Mouse (Mus musculus) left cerebral cortex, adult 8-10 months (tissue): ENCODE measurements around the gene Nat14. TPM values are rescaled to one million over a fixed set of nuclear protein-coding genes. Genes with fewer than 3 reads are reported as not detected.
A peak's percentile ranks its signal among the peaks of the same experiment; 100 is the strongest.
"Not testable (repeated sequence)": the region's sequence is repeated elsewhere in the genome, so short reads cannot be mapped to it uniquely, and the experiment has no call there.

Source experiments
- DNase-seq, 2 experiments: peaks; one replicate each; pipeline ENCODE4 v3.0.0; 2022; ENCODE audit warnings: low spot score in 2 of 2
- total RNA-seq, 4 experiments: library from RNA; stranded (reverse); gene quantifications; 2 replicates each; pipeline ENCODE4 v1.2.4; 2022

Nat14 gene
- 100 to 1,000 TPM in 1 of 4 experiments, 10 to 100 TPM in 3; 94.7 to 100 (median 95.8) TPM for total RNA-seq

DNA sequence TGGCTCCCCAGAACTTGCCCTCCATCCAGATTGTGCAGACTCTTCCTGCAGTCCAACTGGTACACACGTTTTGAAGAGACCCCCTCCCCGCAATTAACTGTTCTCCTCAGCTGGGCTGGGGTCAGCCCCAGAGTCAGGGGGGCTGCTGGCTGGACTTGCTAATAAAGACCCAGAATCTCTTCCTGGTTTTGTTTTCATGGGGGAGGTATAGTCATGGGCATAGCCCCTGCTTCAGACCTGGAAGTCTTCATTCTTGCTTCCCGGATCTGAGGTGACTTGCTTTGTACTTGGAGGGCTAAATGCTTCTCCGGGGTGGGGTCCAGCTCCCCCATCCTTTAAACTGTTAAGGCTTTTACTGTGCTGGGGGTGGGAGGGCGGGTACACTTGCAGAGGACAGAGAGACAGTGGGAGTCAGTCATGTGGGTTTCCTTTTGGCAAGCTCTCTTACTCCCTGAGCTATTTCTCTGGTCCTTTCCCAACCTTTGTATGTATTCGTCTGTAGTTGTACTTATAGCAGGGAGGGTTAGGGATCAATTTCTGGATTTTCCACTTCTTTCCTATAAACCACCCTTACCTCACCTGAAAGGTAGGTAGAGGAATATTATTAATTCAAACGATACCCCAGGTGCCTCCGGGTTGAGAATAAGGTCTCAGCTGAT, at the start of gene Nat14:
Gene Nat14 (plus strand): TSS at position 205 of the 659 bp plus-strand sequence.
- no peak for DNase-seq

DNA sequence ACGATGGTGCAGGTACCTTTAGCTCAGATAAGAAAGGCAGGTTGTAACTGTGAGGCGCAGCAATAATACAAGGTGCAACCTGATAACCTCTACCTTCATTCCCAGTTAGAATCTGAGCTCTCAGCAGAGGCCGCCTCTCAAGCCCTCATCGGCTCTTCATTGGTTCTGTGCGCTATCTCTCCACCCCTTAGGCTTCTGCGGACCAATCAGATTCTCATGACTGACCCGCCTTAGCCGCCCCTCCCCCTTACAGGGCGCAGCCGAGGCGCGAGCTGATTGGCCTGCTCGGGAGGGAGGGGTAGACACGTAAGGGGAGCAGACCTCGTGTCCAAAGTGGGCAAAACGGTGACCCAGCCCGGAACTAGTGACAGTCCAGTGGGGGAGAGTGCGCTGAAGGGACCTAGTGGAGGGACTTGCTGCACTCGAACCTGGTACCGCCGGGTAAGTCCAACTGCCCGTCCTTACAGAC, 45.0 kb upstream of the Nat14 start, which contains the start of gene Isoc2a:
Gene Isoc2a (plus strand): TSS at position 401 of the 469 bp plus-strand sequence.
- DNase-seq = peak; percentile 58 to 89

DNA sequence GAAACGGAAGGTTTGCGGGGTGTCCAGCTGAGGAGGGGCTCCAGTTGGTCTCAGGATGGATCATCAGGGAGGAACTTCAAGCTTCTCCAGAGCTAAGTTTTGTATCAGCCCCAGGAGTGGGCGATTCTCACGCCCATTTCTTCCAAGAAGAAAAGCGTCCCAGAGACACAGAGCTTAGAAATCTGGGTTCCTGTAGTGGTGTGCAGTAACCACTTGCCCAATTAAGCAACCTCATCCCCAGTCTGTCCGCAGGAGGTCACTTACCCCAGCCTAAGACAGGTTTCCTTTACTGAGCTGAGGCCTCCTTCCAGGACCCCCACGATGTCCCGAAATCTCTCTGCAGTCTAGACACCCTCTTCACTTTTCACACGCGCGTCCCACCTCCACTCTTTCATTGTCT, 44.6 kb upstream of the Nat14 start:
- no peak for DNase-seq

DNA sequence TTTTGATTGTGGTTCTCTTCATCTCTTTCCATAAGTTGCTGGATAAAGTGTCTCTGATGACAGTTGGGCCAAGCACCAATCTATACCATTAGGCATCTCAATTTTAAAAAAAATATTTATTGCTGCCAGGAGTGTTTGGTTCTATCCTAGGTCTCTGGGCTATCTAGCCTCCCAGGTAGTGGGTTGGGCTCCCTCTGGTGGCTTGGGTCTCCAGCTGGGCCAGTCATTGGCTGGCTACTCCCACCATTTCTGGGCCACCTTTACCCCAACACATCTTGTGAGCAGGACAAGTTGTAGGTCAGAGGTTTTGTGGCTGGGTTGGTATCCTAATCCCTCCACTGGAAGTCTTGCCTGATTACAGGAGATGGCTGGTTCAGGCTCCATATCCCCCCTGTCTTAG, 43.6 kb upstream of the Nat14 start:
- DNase-seq = no peak

DNA sequence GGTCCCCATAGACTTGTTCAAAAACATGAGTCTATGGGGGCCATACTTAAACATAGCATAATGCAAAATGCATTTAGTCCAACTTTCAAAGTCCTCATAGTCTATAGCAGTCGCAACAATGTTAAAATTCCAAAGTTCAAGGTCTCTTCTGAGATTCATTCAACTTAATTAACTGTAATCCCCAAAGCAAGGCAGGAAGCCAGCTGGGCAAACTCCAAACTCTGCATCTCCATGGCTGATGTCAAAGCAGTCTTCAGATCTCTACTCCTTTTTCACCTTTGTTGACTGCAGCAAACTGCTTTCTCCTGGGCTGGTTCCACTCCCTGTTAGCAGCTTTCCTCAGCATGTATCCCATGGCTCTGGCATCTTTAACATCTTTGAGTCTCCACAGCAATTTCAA, 42.8 kb upstream of the Nat14 start:
- not testable (repeated sequence) for DNase-seq

DNA sequence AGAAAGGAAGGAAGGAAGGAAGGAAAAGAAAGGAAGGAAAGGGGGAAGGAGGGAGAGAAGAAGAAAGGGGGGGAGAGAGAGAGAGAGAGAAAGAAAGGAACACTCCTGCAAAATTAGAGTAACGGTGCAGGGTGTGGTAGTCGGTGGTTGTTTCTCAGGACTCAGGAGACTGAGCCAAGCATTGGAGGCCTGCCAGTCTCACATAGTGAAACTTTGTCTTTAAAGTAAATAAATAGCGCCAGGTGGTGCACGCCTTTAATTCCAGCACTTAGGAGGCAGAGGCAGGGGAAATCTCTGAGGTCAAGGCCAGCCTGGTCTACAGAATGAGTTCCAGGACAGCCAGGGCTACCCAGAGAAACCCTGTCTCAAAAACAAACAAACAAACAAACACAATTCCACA, 35.1 kb upstream of the Nat14 start:
- no peak for DNase-seq

DNA sequence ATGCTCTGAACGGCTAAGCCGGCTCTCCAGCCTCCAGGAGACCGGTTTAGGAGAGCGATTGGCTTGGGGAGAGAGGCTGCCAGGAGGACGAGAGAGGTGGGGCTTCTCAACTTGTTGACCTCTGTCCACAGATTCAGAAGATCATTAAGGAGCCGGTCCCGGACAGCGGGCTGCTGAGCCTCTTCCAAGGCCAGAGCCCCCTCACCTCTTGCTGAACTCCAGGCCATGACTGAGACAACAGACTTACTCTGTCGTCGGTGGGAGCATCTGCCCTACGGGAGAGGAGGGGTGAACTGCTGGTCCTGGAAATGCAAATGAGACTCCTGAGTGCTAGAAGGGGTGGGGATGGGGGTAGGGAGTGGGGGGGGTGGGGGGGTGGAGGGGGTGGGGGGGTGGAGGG, 26.6 kb upstream of the Nat14 start:
- no peak for DNase-seq

DNA sequence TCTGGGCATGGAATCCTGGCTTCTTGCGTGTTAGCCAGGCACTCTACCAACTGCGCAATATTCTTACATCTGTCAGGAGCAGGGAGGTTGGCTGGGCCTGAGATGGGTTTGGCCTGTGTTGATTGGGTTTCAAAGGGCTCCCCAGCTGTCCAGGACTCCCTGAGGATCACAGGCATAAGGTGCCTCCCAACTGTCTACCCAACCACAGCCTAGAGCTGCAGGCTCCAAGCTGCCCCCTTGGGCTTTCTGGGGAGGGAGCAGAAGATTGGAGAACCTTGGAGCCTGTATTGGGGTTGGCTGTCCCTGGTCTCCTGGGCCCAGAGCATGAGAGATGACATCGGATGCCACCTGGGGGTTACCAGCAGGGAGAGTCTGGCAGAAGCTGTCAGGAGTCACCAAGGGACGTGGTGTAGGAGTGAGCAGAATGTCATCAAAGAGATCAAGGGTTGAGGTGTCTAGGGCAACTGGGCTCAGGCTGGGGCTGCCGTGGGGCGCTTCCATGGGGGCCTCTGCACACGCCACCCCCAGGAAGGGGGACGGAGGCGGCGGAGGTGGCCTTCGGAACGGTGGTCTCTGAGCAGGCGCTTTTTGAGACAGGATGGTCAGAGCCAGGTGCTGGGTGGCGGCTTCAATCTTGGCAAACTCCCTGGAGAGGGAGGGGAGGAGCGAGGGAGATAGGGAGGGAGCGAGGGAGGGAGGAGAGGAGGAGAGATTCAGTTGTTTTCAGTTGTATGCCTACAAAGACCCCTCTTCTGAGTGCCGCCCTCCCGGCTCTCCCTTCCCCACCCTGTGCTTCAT, 22.8 kb upstream of the Nat14 start:
- no peak for DNase-seq

DNA sequence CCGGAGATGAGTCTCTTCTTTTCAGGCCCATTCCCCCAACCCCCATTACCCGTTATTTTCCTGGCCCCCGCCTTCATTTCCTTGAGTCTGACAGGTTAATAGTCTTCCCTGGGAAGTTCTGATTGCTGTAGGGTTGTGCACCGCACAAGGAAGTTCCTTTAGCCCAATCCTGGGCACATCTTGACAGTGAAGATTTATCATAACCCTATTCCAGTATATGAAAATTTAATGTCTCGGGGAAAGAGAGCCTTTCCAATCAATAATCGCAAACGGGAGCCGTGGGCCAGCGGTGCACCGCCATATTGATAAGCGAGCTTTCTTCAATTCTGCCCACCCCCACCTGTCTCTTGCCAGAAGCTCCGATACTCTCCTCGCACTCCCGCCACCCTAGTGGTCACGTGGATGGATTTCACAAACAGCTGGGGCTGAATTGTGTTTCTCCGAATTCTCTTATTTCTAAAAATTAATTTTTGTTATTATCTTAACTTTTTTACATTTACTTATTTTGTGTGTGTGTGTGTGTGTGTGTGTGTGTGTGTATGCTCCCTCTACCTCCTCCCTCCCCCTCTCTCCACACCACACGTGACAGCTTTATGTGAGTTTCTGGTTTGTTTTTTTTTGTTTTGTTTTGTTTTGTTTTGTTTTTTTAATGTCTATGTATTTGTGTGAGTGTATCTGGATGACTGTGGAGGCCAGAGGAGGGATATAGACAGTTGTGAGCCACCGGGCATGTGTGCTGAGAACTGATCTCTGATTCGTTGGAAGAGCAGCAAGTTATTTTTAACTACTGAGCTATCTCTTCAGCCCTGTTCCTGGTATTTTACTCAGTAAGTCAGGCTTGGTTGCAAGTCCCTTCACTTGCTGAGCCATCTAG, 21.9 kb upstream of the Nat14 start:
- no peak for DNase-seq

DNA sequence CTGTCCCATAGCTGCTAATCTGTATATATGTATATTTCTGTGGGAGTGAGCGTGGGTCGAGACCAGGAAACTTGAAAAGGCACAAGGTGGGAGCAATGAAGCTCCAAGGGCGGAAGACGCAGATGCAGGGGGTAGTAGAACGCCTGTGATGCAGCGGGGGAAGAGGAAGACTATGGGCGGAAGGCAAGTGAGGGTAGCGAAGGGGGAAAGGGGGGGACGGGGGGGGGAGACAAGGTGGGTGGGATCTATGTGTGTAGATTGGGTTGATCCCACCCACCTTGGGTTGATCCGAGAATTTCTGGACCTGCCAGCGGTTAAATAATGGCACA, 21.3 kb upstream of the Nat14 start:
- DNase-seq = no peak

DNA sequence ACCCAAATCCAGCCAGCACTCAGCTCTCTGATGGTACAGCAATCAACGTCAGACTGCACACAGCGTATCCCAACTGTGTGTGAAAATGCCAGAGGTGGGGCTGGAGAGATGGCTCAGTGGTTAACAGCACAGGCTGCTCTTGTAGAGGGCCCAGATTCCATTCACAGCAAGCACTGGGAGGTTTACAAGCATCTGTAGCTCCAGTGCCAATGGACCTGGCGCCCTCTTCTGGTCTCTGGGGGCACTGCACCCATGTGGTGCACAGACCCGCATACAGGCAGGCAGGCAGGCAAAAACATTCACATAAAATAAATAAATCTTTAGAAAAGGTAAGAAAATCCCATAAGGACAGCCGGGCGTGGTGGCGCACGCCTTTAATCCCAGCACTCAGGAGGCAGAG, 20.7 kb upstream of the Nat14 start:
- no peak for DNase-seq

DNA sequence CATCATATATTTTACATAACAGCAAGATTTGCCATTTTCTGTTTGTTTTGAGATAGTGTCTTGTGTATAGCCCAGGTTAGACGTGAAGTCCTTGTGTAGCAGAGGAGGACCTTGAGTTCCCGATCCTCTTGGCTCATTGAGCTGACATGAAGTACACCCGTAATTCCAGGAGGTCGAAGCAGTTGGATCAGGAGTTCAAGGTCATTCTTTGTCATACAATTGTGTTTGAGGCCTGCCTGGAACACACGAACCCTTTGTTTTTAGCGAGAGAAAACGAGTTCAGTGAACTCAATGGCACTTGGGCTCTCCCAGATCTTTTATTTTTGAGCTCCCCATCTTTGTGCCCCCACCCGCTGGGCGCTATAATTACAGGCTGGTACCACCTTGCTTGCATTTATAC, 19.4 kb upstream of the Nat14 start:
- no peak for DNase-seq

DNA sequence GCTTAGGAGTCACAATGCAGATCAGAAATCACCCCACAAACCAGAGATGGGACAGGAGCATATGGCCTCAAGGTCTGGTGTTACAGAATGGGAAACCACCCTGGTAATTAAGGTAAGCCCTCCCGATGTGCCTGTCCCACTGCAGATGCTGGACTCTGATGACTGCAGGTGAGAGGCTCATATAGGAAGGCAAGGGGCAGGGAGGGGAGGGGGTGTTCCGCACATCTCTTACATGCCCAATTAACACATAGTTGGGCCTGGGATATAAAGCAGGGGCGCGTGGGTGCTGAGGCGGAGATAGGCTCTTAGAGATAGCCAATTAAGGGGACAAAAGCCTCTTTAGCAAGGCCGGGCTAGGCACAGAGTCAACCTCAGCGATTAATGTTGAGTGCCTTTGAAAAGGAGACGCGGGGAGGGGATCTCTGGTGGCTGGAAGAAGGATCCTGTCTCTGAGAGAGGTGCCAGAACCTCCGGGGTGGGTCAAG, 15.3 kb upstream of the Nat14 start, which contains the start of gene Gm36210:
Gene Gm36210 (minus strand): TSS at position 51 of the 485 bp plus-strand sequence.
- DNase-seq = no peak

DNA sequence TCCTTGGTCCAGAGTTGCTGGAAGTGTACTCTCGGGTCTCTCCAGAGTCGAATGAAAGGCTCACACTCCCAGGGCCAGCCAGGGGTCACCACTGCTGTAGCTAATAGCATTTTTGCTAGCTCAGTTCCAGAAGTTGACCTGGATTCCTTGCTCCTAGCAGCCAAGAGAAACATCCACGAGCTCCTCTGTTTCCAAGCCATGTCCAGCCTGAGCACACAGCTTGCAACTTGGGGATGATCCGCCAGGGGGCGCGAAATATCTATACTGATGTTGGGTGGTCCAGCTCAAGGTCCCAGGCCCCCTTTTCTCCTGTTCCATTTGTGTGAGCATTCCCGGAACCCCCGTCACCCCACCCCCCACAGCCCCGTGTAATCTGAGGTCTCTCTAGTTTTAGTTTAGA, 10.3 kb upstream of the Nat14 start:
- no peak for DNase-seq

DNA sequence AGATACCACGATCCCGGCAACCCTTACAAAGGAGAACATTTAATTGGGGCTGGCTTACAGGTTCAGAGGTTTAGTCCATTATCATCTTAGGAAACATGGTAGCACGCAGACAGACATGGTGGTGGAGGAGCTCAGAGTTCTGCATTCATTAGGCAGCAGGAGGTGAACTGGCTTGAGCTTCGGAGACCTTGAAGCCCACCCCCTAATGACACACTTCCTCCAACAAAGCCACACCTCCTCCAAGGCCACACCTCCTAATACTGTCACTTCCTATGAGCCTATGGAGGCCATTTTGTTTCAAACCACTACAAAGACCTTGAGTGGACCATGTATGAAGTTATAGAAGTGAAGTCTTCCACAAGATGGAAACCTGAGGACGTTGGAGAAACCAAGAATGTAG, 9.6 kb upstream of the Nat14 start:
- DNase-seq = no peak

DNA sequence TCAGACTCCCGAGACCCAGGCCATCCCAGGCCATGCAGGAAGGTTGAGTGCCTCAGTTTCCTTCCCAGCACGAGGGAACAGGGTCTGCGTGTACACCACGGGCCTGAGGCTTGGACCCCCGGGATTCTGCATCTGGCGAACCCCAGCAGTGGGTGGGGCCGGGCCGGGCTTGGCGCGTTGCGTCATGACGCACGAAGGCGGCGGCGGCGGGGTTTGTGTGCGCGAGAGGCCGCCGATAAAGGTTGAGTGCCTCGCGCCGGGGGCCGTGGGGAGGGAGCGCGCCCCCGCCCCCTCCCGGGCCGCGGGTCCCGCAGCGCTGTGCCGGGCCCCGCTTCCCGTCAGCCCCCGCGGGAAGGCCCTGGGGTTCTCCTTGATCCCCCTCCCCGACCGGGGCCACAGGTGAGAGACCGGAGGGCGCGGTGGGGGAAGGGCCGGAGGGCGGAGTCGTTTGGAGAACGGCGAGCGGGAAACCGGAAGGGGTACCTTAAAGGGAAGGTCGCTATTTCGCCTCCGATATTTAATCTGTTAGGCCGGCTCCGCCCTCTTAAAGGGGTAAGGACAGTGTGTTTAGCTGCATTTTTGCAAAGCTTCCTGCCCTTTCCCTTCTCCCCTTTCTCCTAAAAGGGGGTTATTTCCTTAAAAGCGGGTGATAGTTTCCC, 6.7 kb upstream of the Nat14 start, which contains the start of gene Zfp628:
Gene Zfp628 (plus strand): TSS at position 211 of the 659 bp plus-strand sequence.
- peak; percentile 90 to 91 for DNase-seq

DNA sequence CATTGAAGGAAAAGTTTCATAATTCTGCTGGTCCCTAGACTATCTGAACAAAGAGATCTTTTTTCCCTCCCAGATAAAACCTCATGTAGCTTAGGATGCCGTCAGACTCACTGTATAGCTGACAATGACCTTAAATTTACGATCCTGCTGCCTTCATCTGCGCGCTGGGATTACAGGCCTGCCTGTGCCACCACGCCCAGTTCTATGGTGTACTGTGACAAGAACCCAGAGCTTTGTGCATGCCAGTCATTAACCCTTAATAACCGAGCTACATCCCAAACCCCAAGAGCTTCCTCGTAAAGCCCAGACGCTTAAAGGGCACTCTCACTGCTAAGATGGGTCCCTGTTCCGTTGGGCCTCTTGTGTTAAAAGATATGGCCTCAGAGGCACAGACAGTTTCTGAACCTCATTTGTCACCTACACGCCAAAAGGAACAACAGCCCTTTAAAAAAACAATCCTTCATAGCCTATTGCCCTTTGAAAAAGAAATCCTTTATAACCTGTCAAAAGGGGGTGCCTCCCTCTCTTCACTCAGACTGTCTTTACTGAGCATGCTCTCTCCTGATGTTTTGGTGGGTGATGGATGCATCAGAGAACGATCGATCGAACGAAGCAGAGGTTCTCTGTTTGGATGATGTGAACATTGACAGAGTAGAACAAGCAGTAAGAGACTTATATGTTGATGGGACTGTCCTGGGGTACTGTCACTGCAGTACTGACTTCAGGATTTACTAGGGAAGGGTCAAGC, 6.0 kb upstream of the Nat14 start:
- no peak for DNase-seq

DNA sequence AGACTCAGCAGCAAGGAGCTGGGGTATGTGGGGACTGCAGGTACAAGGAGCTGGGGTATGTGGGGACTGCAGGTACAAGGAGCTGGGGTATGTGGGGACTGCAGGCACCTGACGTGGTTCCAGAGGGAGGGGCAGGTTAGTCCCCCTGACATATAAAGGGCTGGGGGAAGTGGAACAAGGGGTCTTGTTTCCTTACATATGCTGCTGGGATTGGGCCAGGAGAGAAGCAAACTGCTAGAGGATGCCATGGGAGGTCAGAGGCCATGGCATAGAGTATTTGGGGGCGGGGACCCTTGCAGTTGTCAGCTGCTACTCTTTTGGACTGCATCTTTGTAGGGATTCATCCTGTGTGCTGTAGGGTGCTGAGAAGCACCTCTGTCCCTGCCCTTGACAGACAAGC, 4.3 kb upstream of the Nat14 start:
- DNase-seq = no peak

DNA sequence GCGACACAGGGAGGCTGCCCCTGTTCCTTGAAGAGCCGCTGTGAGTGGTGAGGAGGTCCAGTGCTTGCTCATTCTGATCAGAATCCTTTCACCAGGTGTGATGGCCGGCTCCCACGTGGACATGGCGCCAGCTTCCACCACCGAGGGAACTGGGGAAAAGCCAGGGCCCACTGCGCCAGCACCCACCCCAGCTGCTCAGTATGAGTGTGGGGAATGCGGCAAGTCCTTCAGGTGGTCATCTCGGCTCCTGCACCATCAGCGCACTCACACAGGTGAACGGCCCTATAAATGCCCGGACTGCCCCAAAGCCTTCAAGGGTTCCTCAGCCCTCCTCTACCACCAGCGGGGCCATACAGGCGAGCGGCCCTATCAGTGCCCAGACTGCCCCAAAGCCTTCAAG, 3.1 kb upstream of the Nat14 start:
- no peak for DNase-seq

DNA sequence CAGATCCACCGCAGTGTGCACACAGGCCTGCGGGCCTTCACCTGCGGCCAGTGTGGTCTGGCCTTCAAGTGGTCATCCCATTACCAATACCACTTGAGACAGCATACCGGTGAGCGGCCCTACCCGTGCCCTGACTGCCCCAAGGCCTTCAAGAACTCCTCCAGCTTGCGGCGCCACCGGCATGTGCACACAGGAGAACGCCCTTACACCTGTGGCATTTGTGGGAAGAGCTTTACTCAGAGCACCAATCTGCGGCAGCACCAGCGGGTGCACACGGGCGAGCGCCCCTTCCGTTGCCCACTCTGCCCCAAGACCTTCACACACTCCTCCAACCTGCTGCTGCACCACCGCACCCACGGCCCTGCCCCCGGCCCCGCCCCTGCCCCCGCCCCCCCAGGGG, 2.7 kb upstream of the Nat14 start:
- DNase-seq = no peak
